Mouse (Mus musculus) large intestine, adult 2 months (tissue): ENCODE measurements at regions not wholly inside any gene's neighbourhood (a gene's known extent, or its start where the extent isn't known, plus 50 kb on each side); places are given as distances from the start of the nearest gene placed in this dataset.
A peak's percentile ranks its signal among the peaks of the same experiment; 100 is the strongest.

ENCODE experiments used
- DNase-seq: peaks from one replicate; pipeline ENCODE4 v3.0.0-alpha.2; 2012; ENCODE audit warnings: low read depth, low spot score
- WGBS: fragments of 180-500 bp; shearing (Covaris S2); methylation state at CpG from one replicate; pipeline ENCODE4 v1.1.7; 2018; 5-methylcytosine and 5-hydroxymethylcytosine counted together

GRCm38 (mm10) chr15:7563726-7564125 is 165.5 kb upstream of the Egflam start:
- DNase-seq: no peak
- 55% methylated on average over 9 of the region's 9 CpGs for WGBS

DNA sequence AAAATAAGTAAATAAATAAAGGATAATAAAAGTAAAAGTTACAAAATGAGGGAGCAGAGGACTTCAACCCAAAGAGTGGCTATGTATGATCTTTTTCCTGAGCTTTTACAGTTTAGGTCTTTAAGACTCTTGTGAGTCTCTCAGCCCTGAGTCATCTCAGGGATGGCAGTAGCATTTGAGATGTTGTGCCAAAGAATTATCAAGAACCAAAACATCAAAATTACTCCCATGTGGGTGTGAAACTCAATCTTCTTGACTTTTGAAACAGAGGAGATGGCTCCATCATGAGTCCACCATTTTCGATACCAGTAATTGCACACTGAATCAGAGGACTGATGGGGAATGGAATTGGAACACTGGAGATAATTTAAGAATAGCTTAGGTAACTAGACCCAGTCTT is 174.0 kb upstream of the Egflam start:
- WGBS: 93% methylated on average over 1 of the region's 1 CpGs
- no peak for DNase-seq

GRCm38 (mm10) chr15:7574264-7574663 is 176.1 kb upstream of the Egflam start:
- DNase-seq: no peak
- 74% methylated on average over 3 of the region's 3 CpGs for WGBS

GRCm38 (mm10) chr15:7574811-7575210 is 176.6 kb upstream of the Egflam start:
- no peak for DNase-seq
- WGBS: 38% methylated on average over 2 of the region's 2 CpGs

DNA sequence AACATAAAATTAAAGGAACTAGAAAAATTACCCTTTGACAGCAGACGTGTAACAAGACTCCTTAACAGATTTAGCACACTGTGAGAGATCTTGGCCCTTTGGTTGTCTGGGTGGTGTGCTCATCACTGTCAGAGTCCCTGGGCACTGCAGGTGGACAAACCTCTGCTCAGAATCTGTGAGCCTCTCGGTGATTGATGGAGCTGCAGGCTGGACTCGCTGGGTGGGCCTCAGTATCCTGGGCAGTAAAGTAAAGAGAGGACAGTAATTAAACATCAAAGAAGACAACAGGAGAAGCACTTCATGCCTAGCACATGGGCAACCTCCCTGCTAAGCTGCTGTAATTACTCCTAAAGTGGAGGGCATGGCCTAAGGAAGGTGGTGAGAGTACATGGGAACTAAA is 180.2 kb upstream of the Egflam start:
- WGBS: 76% methylated on average over 3 of the region's 3 CpGs
- DNase-seq: no peak

DNA sequence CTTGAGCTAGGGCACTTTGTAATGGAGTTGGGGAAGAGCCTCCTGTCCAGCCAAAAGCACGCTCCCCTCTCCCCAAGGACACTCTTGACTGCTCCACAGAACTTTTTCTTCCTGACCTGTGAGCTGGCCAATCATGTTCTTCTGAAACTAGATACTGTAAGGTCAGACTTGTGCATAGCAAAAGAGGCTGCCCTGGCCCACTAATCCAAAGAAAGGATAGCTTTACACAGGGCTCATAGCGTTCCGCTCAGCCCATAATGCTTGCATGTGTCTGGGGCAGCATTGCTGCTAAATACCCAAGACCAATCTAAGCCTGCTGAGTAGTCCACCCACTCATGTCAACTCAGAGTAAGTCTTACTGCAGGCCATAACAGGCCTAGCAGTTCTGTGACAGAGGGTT is 189.0 kb upstream of the Egflam start:
- 96% methylated on average over 3 of the region's 3 CpGs for WGBS
- no peak for DNase-seq

GRCm38 (mm10) chr15:7591486-7591885 is 193.3 kb upstream of the Egflam start:
- DNase-seq: no peak

- DNase-seq: no peak
- 83% methylated on average over 4 of the region's 4 CpGs for WGBS
Observed at GRCm38 (mm10) chr15:7597335-7597734, 199.1 kb upstream of the Egflam start.

DNA sequence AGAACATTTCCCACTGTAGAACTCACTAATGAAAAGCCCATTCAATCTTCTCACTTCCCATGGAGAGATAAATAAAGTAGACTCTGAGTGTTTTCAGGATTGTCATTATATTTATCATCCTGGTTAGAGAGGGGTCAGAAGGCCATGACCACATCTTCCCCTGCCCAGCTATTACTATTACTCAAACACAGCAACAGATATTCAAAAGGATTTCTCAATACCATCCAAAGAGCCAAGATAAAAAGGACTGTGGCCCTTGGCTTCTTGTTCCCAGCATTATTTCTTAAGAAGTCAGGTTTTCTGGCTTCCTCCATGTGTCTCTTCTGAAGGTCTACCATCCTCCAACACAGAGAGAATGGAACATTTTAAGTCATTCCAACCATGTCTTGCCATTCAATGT is 199.6 kb upstream of the Egflam start:
- DNase-seq: no peak

- DNase-seq: no peak
- 98% methylated on average over 2 of the region's 2 CpGs for WGBS
Observed at GRCm38 (mm10) chr15:7601540-7601939, 203.3 kb upstream of the Egflam start.

DNA sequence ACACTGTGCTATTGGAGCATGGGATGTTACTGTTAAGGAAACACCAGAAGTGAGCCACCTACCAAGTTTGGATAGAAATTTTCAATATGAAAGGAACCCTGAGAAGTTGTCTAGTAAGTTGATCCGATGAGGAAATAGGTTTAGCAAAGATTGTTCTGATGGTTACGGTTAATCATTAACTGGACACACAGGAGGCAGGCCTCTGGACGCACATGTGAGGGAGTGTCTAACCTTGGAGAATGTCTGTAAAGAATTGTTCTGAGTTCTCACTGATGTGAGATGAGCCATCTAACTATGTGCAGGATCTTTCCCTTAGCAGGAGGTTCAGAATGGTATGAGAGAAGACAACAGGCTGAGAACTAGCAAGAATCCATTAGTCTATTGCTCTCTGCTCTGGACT is 205.8 kb upstream of the Gdnf start:
- DNase-seq: peak; percentile 43
- WGBS: 35% methylated on average over 3 of the region's 3 CpGs

GRCm38 (mm10) chr15:7617954-7618353 is 192.7 kb upstream of the Gdnf start:
- 21% methylated on average over 2 of the region's 2 CpGs for WGBS
- no peak for DNase-seq

DNA sequence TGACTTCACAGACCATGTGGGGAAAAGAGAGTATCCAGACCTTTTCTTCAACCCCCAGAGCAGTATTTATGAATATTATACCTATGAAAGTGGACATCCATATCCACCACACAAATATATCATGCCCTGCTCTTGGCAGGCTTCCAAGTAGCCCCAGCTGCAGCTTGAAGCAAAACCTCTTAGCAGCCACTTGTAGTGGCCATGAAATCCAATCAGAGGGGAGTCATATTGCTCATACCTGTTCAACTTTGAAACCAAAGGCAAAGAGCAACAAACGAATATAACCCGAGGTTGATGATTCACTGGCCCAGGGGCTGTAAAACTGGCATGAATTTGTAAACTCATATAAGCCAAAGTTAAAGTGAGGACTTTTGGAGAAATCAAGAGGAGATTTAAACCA is 187.6 kb upstream of the Gdnf start:
- peak; percentile 43 for DNase-seq
- WGBS: 14% methylated on average over 2 of the region's 2 CpGs

GRCm38 (mm10) chr15:7624689-7625472 is 185.8 kb upstream of the Gdnf start:
- 86% methylated on average over 6 of the region's 6 CpGs for WGBS
- DNase-seq: no peak

- DNase-seq: no peak
- 74% methylated on average over 4 of the region's 4 CpGs for WGBS
Observed at GRCm38 (mm10) chr15:7629826-7630225, 180.8 kb upstream of the Gdnf start.

GRCm38 (mm10) chr15:7635234-7635633 is 175.4 kb upstream of the Gdnf start:
- no peak for DNase-seq
- WGBS: 68% methylated on average over 8 of the region's 8 CpGs

DNA sequence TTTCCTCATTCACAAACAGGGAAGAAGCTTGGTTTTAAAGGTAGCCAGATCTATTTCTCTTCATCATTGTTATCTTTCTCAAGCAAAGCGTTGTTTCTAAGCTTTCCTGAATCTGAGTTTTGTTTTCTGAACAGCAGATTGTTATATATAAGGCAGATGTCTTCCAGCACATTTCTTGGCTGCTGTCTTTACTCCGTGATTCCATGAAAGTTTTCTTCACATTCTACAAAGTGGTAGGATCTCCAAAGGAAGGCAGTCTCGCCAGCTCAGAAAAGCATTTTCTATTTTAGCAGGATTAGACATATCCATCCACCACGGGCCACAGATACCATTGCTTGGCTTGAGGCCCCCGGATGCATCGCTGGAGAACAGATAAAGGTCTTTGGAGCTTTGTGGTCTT is 171.2 kb upstream of the Gdnf start:
- DNase-seq: no peak
- 84% methylated on average over 6 of the region's 6 CpGs for WGBS

DNA sequence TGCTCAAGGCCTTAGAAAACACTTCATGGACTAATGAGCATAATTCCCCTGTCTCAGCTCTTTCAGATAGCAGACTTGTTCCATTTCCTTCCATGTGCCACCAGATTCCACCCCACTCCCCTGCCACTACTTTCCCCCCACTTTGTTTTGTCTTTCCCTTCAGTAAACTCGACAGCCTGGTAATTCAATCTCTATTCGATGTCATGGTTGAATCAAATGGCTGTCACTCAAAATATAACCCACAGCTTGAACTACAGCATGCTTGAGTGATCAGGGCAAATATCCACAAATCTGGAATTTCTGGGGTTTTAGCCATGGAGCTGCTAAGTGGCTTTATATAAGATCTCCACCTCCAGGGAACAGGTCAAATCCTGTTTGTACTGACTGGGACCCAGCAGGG is 168.6 kb upstream of the Gdnf start:
- no peak for DNase-seq
- WGBS: 77% methylated on average over 2 of the region's 2 CpGs

DNA sequence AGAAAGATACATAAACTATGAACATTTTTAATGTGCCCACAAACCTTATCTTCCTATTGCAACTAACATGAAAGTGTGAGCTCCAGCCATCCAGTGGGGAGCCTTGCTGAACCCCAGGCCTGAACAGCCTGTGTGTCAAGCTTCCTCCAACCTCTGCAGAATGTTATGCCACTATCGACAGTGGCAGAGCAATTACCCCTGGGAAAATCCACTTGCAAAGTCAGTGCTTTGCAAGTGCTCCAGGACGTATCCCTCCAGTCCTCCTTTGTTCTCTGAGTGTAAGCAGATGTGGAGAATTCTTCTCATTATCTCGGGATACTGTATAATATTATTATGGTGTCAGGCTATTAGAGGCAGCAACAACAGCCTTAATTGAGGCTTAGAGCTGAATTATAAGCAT is 159.9 kb upstream of the Gdnf start:
- DNase-seq: no peak
- 61% methylated on average over 3 of the region's 3 CpGs for WGBS

- WGBS: 45% methylated on average over 2 of the region's 2 CpGs
- no peak for DNase-seq
Observed at GRCm38 (mm10) chr15:7663888-7664287, 146.8 kb upstream of the Gdnf start.

GRCm38 (mm10) chr15:7669631-7670030 is 141.0 kb upstream of the Gdnf start:
- WGBS: 70% methylated on average over 8 of the region's 8 CpGs

DNA sequence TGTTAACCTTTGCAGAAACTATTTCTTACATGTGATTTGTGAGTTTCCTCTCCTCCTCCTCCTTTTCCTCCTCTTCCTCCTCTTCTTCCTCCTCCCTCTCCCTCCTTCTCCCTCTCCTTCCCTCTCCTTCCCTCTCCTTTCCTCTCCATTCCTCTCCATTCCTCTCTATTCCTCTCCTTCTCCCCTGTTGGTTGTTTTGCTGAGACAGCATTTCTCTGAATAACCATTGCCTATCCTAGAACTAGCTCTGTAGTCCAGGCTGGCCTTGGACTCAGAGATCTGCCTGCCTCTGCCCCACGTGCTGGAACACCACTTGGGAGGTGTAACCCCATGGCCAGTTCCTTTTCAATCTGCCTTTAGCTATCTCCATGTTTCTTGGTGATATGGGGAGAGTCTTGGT is 133.7 kb upstream of the Gdnf start:
- WGBS: 43% methylated on average over 1 of the region's 1 CpGs
- DNase-seq: no peak

More at GRCm38 (mm10) chr15:7669631-7670030, 141.0 kb upstream of the Gdnf start:
- DNase-seq: no peak
